8 mouse cellular contexts compared by ENCODE assay signal in genomic region chr11:59182864-59183331, GRCm38 (mm10). TPM values are rescaled to one million over a fixed set of nuclear protein-coding genes. Genes with fewer than 3 reads are reported as not detected.
DNase-seq lines count a peak whose midpoint lies in the region; ATAC-seq and TF ChIP-seq lines count a peak whose summit lies in the region.
"Had no signal": no experiment of that assay in that cellular context is flagged by ENCODE, and none has a peak within 500 bp of the region (broad histone marks: within the 10 kb centered on the region; RNA-seq: fewer than 3 reads in every experiment).

Gene Gjc2 (minus strand): TSS chr11:59183213.

- peaks cover 13% of the 10 kb centered on the region for H3K36me3 ChIP-seq in spleen, adult 2 months (ENCODE audit: control insufficient read depth, insufficient read depth, low read length)
- peaks cover 22% of the 10 kb centered on the region for H3K36me3 ChIP-seq in kidney, embryonic 14.5 days (ENCODE audit: control insufficient read depth, insufficient read depth, low read length)
- peaks cover 7% of the 10 kb centered on the region; the same call in 1 of the 2 replicates for H3K36me3 ChIP-seq in lung, embryonic 16.5 days (ENCODE audit: control insufficient read depth, insufficient read depth, low read length)
- peaks cover 43% of the 10 kb centered on the region for H3K36me3 ChIP-seq in forebrain, embryonic 13.5 days (ENCODE audit: poor library complexity, severe bottlenecking)
- peaks cover 31% of the 10 kb centered on the region for H3K36me3 ChIP-seq in forebrain, embryonic 12.5 days (replicated peaks)

- H3K4me2 ChIP-seq in kidney, embryonic 14.5 days (replicated peaks; ENCODE audit: low read depth, low read length) = no peak within 1 kb of the TSS
- H3K4me2 ChIP-seq in lung, embryonic 16.5 days (ENCODE audit: low read depth, low read length) = no peak within 1 kb of the TSS
- H3K4me2 ChIP-seq in forebrain, embryonic 13.5 days = no peak within 1 kb of the TSS
- H3K4me2 ChIP-seq in forebrain, embryonic 12.5 days = no peak within 1 kb of the TSS
- H3K4me2 ChIP-seq: neural tube, embryonic 13.5 days had no signal

- TF ChIP-seq CTCF in spleen, adult 2 months (IDR thresholded peaks at IDR 0.05; ENCODE audit: extremely low read depth, insufficient read depth, insufficient read length, insufficient replicate concordance) = no peak

- WGBS in spleen, adult 2 months = 58% methylated on average over 3 of the region's 3 CpGs
- 54% methylated on average over 3 of the region's 3 CpGs for WGBS in kidney, embryonic 14.5 days
- 15% methylated on average over 2 of the region's 3 CpGs for WGBS in lung, embryonic 16.5 days
- 44% methylated on average over 3 of the region's 3 CpGs for WGBS in forebrain, embryonic 13.5 days
- 41% methylated on average over 3 of the region's 3 CpGs for WGBS in forebrain, embryonic 12.5 days

- H3K27ac ChIP-seq in spleen, adult 2 months (ENCODE audit: insufficient read depth, low read length) = peak within 1 kb of the TSS; percentile 16; the same call in 1 of the 2 replicates
- no peak within 1 kb of the TSS; the same call in 1 of the 2 replicates for H3K27ac ChIP-seq in kidney, embryonic 14.5 days (ENCODE audit: low read depth, low read length)
- H3K27ac ChIP-seq in lung, embryonic 16.5 days (ENCODE audit: low read length) = peak within 1 kb of the TSS; percentile 50
- H3K27ac ChIP-seq in forebrain, embryonic 13.5 days = no peak within 1 kb of the TSS; the same call in 1 of the 2 replicates
- H3K27ac ChIP-seq in forebrain, embryonic 12.5 days = no peak within 1 kb of the TSS
- H3K27ac ChIP-seq: neural tube, embryonic 13.5 days had no signal

- no peak for ATAC-seq in kidney, embryonic 14.5 days (ENCODE audit: low FRiP score, low TSS enrichment)
- ATAC-seq in lung, embryonic 16.5 days (ENCODE audit: low read depth) = peak; percentile 73
- ATAC-seq in forebrain, embryonic 13.5 days = no peak
- ATAC-seq in forebrain, embryonic 12.5 days (ENCODE audit: low FRiP score) = no peak

- DNase-seq in spleen, adult 2 months (ENCODE audit: low read depth in 1 of 2, low spot score in 2 of 2) = no peak
- DNase-seq in spleen, adult 12 weeks (ENCODE audit: low spot score) = no peak
- peak; percentile 60 for DNase-seq in gastrocnemius, postnatal 10 days

- H3K9me3 ChIP-seq in kidney, embryonic 14.5 days (ENCODE audit: control insufficient read depth, low read length) = no peaks in the 10 kb centered on the region
- no peaks in the 10 kb centered on the region for H3K9me3 ChIP-seq in lung, embryonic 16.5 days (ENCODE audit: control insufficient read depth, low read length)
- no peaks in the 10 kb centered on the region for H3K9me3 ChIP-seq in forebrain, embryonic 13.5 days (replicated peaks)
- no peaks in the 10 kb centered on the region for H3K9me3 ChIP-seq in forebrain, embryonic 12.5 days
- H3K9me3 ChIP-seq: neural tube, embryonic 13.5 days had no signal

- H3K27me3 ChIP-seq in spleen, adult 2 months (ENCODE audit: control insufficient read depth, insufficient read depth, low read length) = no peaks in the 10 kb centered on the region; the same call in 1 of the 2 replicates
- peaks cover 18% of the 10 kb centered on the region for H3K27me3 ChIP-seq in kidney, embryonic 14.5 days (ENCODE audit: control insufficient read depth, insufficient read depth, low read length)
- peaks cover 9% of the 10 kb centered on the region for H3K27me3 ChIP-seq in lung, embryonic 16.5 days (ENCODE audit: control insufficient read depth, insufficient read depth, low read depth, low read length)
- H3K27me3 ChIP-seq in forebrain, embryonic 13.5 days = peaks cover 24% of the 10 kb centered on the region
- peaks cover 23% of the 10 kb centered on the region for H3K27me3 ChIP-seq in forebrain, embryonic 12.5 days

- no peak for TF ChIP-seq POLR2A in spleen, adult 2 months (IDR thresholded peaks at IDR 0.05; ENCODE audit: low read depth, low read length)

- no peak within 1 kb of the TSS for H3K4me3 ChIP-seq in spleen, adult 2 months (ENCODE audit: extremely low read depth, insufficient read depth, insufficient read length)
- H3K4me3 ChIP-seq in kidney, embryonic 14.5 days (ENCODE audit: low read length) = no peak within 1 kb of the TSS
- H3K4me3 ChIP-seq in lung, embryonic 16.5 days (ENCODE audit: low read length) = no peak within 1 kb of the TSS
- H3K4me3 ChIP-seq in forebrain, embryonic 13.5 days = no peak within 1 kb of the TSS
- no peak within 1 kb of the TSS for H3K4me3 ChIP-seq in forebrain, embryonic 12.5 days (replicated peaks)
- H3K4me3 ChIP-seq: neural tube, embryonic 13.5 days had no signal

- H3K4me1 ChIP-seq in spleen, adult 2 months (ENCODE audit: control insufficient read depth, insufficient read depth, insufficient read length) = no peaks in the 10 kb centered on the region
- H3K4me1 ChIP-seq in kidney, embryonic 14.5 days (ENCODE audit: control insufficient read depth, insufficient read depth, low read length) = 0 out of 2 replicates have a peak, but pooled peaks cover 5% of the 10 kb centered on the region
- peaks cover 11% of the 10 kb centered on the region for H3K4me1 ChIP-seq in lung, embryonic 16.5 days (replicated peaks; ENCODE audit: control insufficient read depth, insufficient read depth, low read length)
- no peaks in the 10 kb centered on the region for H3K4me1 ChIP-seq in forebrain, embryonic 13.5 days
- H3K4me1 ChIP-seq in forebrain, embryonic 12.5 days = no peaks in the 10 kb centered on the region

- 0 out of 2 replicates have a peak within 1 kb of the TSS, but pooled peaks have one; percentile 12 for H3K9ac ChIP-seq in kidney, embryonic 14.5 days (ENCODE audit: low read depth, low read length)
- peak within 1 kb of the TSS; percentile 33; the same call in 1 of the 2 replicates for H3K9ac ChIP-seq in lung, embryonic 16.5 days (ENCODE audit: low read length)
- no peak within 1 kb of the TSS for H3K9ac ChIP-seq in forebrain, embryonic 13.5 days
- no peak within 1 kb of the TSS for H3K9ac ChIP-seq in forebrain, embryonic 12.5 days
- H3K9ac ChIP-seq: neural tube, embryonic 13.5 days had no signal

RNA-seq across cellular contexts. Expression of gene Gjc2, which starts in this region (rescaled TPM):
- 3.4 and 4.1 TPM in 2 replicates for polyA plus RNA-seq in spleen, adult 2 months (2012; rRNA removed)
- total RNA-seq in gastrocnemius, postnatal 10 days (2021) = 1 to 10 TPM in 1 of 2 experiments, under 1 TPM in 1; 0.78 to 1.2 TPM
- 0.11 and 0.28 TPM in 2 replicates for polyA plus RNA-seq in kidney, embryonic 14.5 days (2014; fragmentation: Nextera tagmentation; extraction: Ambion mirVana)
- polyA plus RNA-seq in lung, embryonic 16.5 days (2015; fragmentation: Nextera tagmentation; extraction: Ambion mirVana) = 0.31 and 0.50 TPM in 2 replicates
- polyA plus RNA-seq in forebrain, embryonic 13.5 days (2015; fragmentation: Nextera tagmentation; extraction: Ambion mirVana) = not detected in 2 replicates
- polyA plus RNA-seq in forebrain, embryonic 12.5 days (2016; fragmentation: Nextera tagmentation; extraction: Ambion mirVana) = 0.09 and 0.26 TPM in 2 replicates

Comparison
In these comparisons a context has a peak if more than half of its experiments do, and no peak if none do; other contexts are left out.
1. Peak in ATAC-seq, H3K27ac ChIP-seq and H3K9ac ChIP-seq in lung, embryonic 16.5 days; RNA of the gene not detected or under 1 TPM.